Mouse (Mus musculus) right cerebral cortex, adult 2 months (tissue): ENCODE measurements around the gene Mrpl20.

Experiments
- DNase-seq, 2 experiments: peaks; one replicate each; pipeline ENCODE4 v3.0.0; 2021 to 2022; ENCODE audit warnings: low spot score in 2 of 2

Gene Mrpl20

GRCm38 (mm10) chr4:155802741-155803339 is at the start of gene Mrpl20:
Mrpl20 (plus strand) TSS chr4:155802878.
- DNase-seq, result no peak

GRCm38 (mm10) chr4:155757011-155757410 is 45.7 kb upstream of the Mrpl20 start:
- DNase-seq, result no peak

GRCm38 (mm10) chr4:155759862-155760612 is 42.6 kb upstream of the Mrpl20 start:
- no peak for DNase-seq

GRCm38 (mm10) chr4:155760613-155761355 is 41.9 kb upstream of the Mrpl20 start, which contains the start of gene Atad3a:
Atad3a (minus strand) TSS chr4:155761093.
- peak; percentile 99 for DNase-seq

GRCm38 (mm10) chr4:155761356-155762099 is 41.1 kb upstream of the Mrpl20 start:
- no peak for DNase-seq

GRCm38 (mm10) chr4:155762357-155762756 is 40.3 kb upstream of the Mrpl20 start:
- no peak for DNase-seq

GRCm38 (mm10) chr4:155769496-155769879 is 33.2 kb upstream of the Mrpl20 start:
- DNase-seq, result no peak

- peak; percentile 89 to 93 for DNase-seq
These were observed 32.7 kb upstream of the Mrpl20 start for GRCm38 (mm10) chr4:155769880-155770512.

GRCm38 (mm10) chr4:155770626-155771025 is 32.1 kb upstream of the Mrpl20 start:
- DNase-seq, result no peak

- DNase-seq, result no peak
These were observed 31.0 kb upstream of the Mrpl20 start for GRCm38 (mm10) chr4:155771706-155772105.

GRCm38 (mm10) chr4:155772786-155773185 is 29.9 kb upstream of the Mrpl20 start:
- DNase-seq, result no peak

- no peak for DNase-seq
These were observed 29.2 kb upstream of the Mrpl20 start for GRCm38 (mm10) chr4:155773335-155774078.

GRCm38 (mm10) chr4:155774280-155774754 is 28.4 kb upstream of the Mrpl20 start, which contains the start of gene Vwa1:
Vwa1 (minus strand) TSS chr4:155774698.
- peak; percentile 85 to 88 for DNase-seq

GRCm38 (mm10) chr4:155774971-155775740 is 27.5 kb upstream of the Mrpl20 start:
- peak in 1 of 2 experiments; percentile 47 for DNase-seq

GRCm38 (mm10) chr4:155775855-155776254 is 26.8 kb upstream of the Mrpl20 start:
- no peak for DNase-seq

- DNase-seq, result peak; percentile 58 to 62
These were observed 25.9 kb upstream of the Mrpl20 start for GRCm38 (mm10) chr4:155776704-155777335.

GRCm38 (mm10) chr4:155777816-155778215 is 24.9 kb upstream of the Mrpl20 start:
- no peak for DNase-seq

- DNase-seq, result no peak
These were observed 23.2 kb upstream of the Mrpl20 start for GRCm38 (mm10) chr4:155779498-155779897.

GRCm38 (mm10) chr4:155780895-155781294 is 21.8 kb upstream of the Mrpl20 start:
- no peak for DNase-seq
